Mouse (Mus musculus) CH12.LX (cell line): ENCODE measurements around the gene Arhgef3. TPM values are rescaled to one million over a fixed set of nuclear protein-coding genes. Genes with fewer than 3 reads are reported as not detected.

Source experiments
- DNase-seq: peaks from one replicate; pipeline ENCODE4 v3.0.0-alpha.2; 2013; ENCODE audit errors: extremely low read depth
- H3K27ac ChIP-seq: 2 replicates; pipeline ENCODE4 v1.5.1; 2012; ENCODE audit warnings: low read depth, mild to moderate bottlenecking, control low read depth, moderate library complexity; ENCODE audit not compliant: insufficient read depth
- H3K27me3 ChIP-seq: replicated peaks from 2 replicates; pipeline ENCODE3; 2012; ENCODE audit warnings: inconsistent platforms
- H3K36me3 ChIP-seq, 2 experiments: replicated peaks in 1 of 2; 2 replicates each; pipeline versions ENCODE3 to v1.6.1; 2012; ENCODE audit warnings: inconsistent platforms in 1 of 2, low read length in 1 of 2, mild to moderate bottlenecking in 1 of 2, mixed read lengths in 1 of 2, moderate library complexity in 1 of 2; ENCODE audit not compliant: control insufficient read depth in 1 of 2, insufficient read depth in 1 of 2
- H3K4me1 ChIP-seq, 2 experiments: 2 replicates each; pipeline ENCODE4 v1.6.1; 2012; ENCODE audit warnings: inconsistent platforms in 1 of 2, moderate library complexity in 1 of 2; ENCODE audit not compliant: insufficient read depth in 2 of 2, control insufficient read depth in 1 of 2
- H3K4me2 ChIP-seq: 2 replicates; pipeline ENCODE4 v1.6.1; 2012; ENCODE audit warnings: low read depth, mild to moderate bottlenecking, control low read depth; ENCODE audit not compliant: poor library complexity, insufficient read depth, severe bottlenecking
- H3K4me3 ChIP-seq, 3 experiments: fragments of 150-350 bp in 1 of 3; sonication (generic) in 1 of 3; replicated peaks in 1 of 3; 2 replicates each; pipeline versions ENCODE3 to v1.5.1; 2011 to 2012; ENCODE audit warnings: low read depth in 2 of 3, low read length in 2 of 3, mild to moderate bottlenecking in 2 of 3, moderate library complexity in 2 of 3, control low read depth in 1 of 3, improper control_type of control experiment in 1 of 3, inconsistent platforms in 1 of 3, mixed read lengths in 1 of 3; ENCODE audit not compliant: poor library complexity in 1 of 3
- H3K79me2 ChIP-seq: replicated peaks from 2 replicates; pipeline ENCODE4 v1.6.1; 2012; ENCODE audit warnings: mild to moderate bottlenecking, moderate library complexity; ENCODE audit not compliant: control insufficient read depth, poor library complexity, insufficient read depth, severe bottlenecking; ENCODE audit errors: extremely low read depth
- H3K9ac ChIP-seq: 2 replicates; pipeline ENCODE4 v1.6.1; 2012; ENCODE audit warnings: low read depth, mild to moderate bottlenecking, control low read depth, moderate library complexity; ENCODE audit not compliant: insufficient read depth
- H3K9me3 ChIP-seq: replicated peaks from 2 replicates; pipeline ENCODE3; 2012; ENCODE audit warnings: low read length, inconsistent platforms, mixed read lengths
- CHD2 ChIP-seq: IDR thresholded peaks from 2 replicates; pipeline ENCODE4 v1.6.1; 2011; ENCODE audit warnings: low read length, improper control_type of control experiment
- E2F4 ChIP-seq: IDR thresholded peaks from 2 replicates; pipeline ENCODE4 v1.6.1; 2011; ENCODE audit warnings: low read depth, low read length, improper control_type of control experiment; ENCODE audit not compliant: insufficient replicate concordance
- ELF1 ChIP-seq: IDR thresholded peaks from 2 replicates; pipeline ENCODE4 v1.6.1; 2014; ENCODE audit warnings: low read depth, mild to moderate bottlenecking, inconsistent platforms, low read length, improper control_type of control experiment
- ETS1 ChIP-seq: conservative IDR thresholded peaks from 2 replicates; pipeline ENCODE4 v1.6.1; 2012; ENCODE audit warnings: low read depth, mild to moderate bottlenecking, inconsistent platforms, low read length, improper control_type of control experiment, moderate library complexity
- HCFC1 ChIP-seq: IDR thresholded peaks from 2 replicates; pipeline ENCODE4 v1.6.1; 2012; ENCODE audit warnings: low read depth, mild to moderate bottlenecking, inconsistent platforms, low read length, improper control_type of control experiment
- IRF4 ChIP-seq: IDR thresholded peaks from 2 replicates; pipeline ENCODE4 v1.6.1; 2014; ENCODE audit warnings: low read depth, mild to moderate bottlenecking, inconsistent platforms, low read length, improper control_type of control experiment
- JUN ChIP-seq: IDR thresholded peaks from 2 replicates; pipeline ENCODE4 v1.6.1; 2011; ENCODE audit warnings: low read depth, mild to moderate bottlenecking, low read length, improper control_type of control experiment, moderate library complexity; ENCODE audit not compliant: insufficient read depth
- JUND ChIP-seq: conservative IDR thresholded peaks from 2 replicates; pipeline ENCODE4 v1.6.1; 2011; ENCODE audit warnings: low read depth, low read length, improper control_type of control experiment
- KAT2A ChIP-seq: IDR thresholded peaks from 2 replicates; pipeline ENCODE4 v1.6.1; 2012; ENCODE audit warnings: low read length, improper control_type of control experiment, inconsistent platforms; ENCODE audit not compliant: insufficient replicate concordance
- MAZ ChIP-seq: IDR thresholded peaks from 2 replicates; pipeline ENCODE4 v1.6.1; 2012; ENCODE audit warnings: low read depth, mild to moderate bottlenecking, inconsistent platforms, low read length, improper control_type of control experiment, moderate library complexity
- MYC ChIP-seq: IDR thresholded peaks from 2 replicates; pipeline ENCODE4 v1.6.1; 2011; ENCODE audit warnings: low read depth, mild to moderate bottlenecking, improper control_type of control experiment, low read length
- POLR2A ChIP-seq: IDR thresholded peaks from 2 replicates; pipeline ENCODE4 v1.6.1; 2011; ENCODE audit warnings: low read depth, mild to moderate bottlenecking, improper control_type of control experiment, low read length
- POLR2AphosphoS2 ChIP-seq: IDR thresholded peaks from 2 replicates; pipeline ENCODE4 v1.6.1; 2011; ENCODE audit warnings: low read depth, low read length, improper control_type of control experiment
- RAD21 ChIP-seq: IDR thresholded peaks from 2 replicates; pipeline ENCODE4 v1.6.1; 2011; ENCODE audit warnings: low read depth, mild to moderate bottlenecking, low read length, improper control_type of control experiment, moderate library complexity
- SIN3A ChIP-seq: IDR thresholded peaks from 2 replicates; pipeline ENCODE4 v1.6.1; 2012; ENCODE audit warnings: low read length, improper control_type of control experiment, inconsistent platforms
- TCF12 ChIP-seq: IDR thresholded peaks from 2 replicates; pipeline ENCODE4 v1.6.1; 2014; ENCODE audit warnings: low read depth, mild to moderate bottlenecking, inconsistent platforms, low read length, improper control_type of control experiment
- UBTF ChIP-seq: IDR thresholded peaks from 2 replicates; pipeline ENCODE4 v1.6.1; 2012; ENCODE audit warnings: low read depth, mild to moderate bottlenecking, inconsistent platforms, low read length, improper control_type of control experiment, moderate library complexity
- USF2 ChIP-seq: conservative IDR thresholded peaks from 2 replicates; pipeline ENCODE4 v1.6.1; 2011; ENCODE audit warnings: low read depth, low read length, improper control_type of control experiment
- ZC3H11A ChIP-seq: IDR thresholded peaks from 2 replicates; pipeline ENCODE4 v1.6.1; 2012; ENCODE audit warnings: low read depth, mild to moderate bottlenecking, inconsistent platforms, low read length, improper control_type of control experiment
- ZNF384 ChIP-seq: IDR thresholded peaks from 2 replicates; pipeline ENCODE4 v1.6.1; 2012; ENCODE audit warnings: low read depth, low read length, improper control_type of control experiment, inconsistent platforms
- dilution Hi-C: fragments of 300-500 bp; cut with MboI; formaldehyde crosslinking; loops from 2 replicates; pipeline ENCODE4 v1.14.3; 2020; ENCODE audit warnings: low sequenced_read_pairs; ENCODE audit not compliant: extremely low pct_unique_long_range_greater_than_20kb, extremely low pct_ligation_motif_present
- in situ Hi-C: fragments of 300-500 bp; cut with MboI; formaldehyde crosslinking; loops from 3 replicates; pipeline ENCODE4 v1.14.3; 2019; ENCODE audit warnings: low sequenced_read_pairs, low pct_ligation_motif_present, low pct_unique_long_range_greater_than_20kb, mixed read lengths
- polyA plus RNA-seq: library from polyadenylated mRNA; unstranded; fragments of >175 nt; gene quantifications from 2 replicates; pipeline ENCODE4 v1.2.1, GENCODE M21; 2012; ENCODE audit warnings: low read depth; ENCODE audit not compliant: insufficient read length
- total RNA-seq, 2 experiments: library from RNA; depleted of rRNA; stranded (reverse); fragments of 300-350 nt in 1 of 2; fragments of >200 nt in 1 of 2; gene quantifications; 2 replicates each; pipeline ENCODE4 v1.2.3; 2012 to 2014

Arhgef3 gene
- total and polyA plus RNA-seq, 3 experiments = 0.51 to 0.64 (median 0.62) TPM

GRCm38 (mm10) chr14:27242253-27242652 lies 127.6 kb downstream of the Arhgef3 start:
- DNase-seq = no peak
- no peak overlapping the region for H3K4me3 ChIP-seq
- no peaks in the 10 kb centered on the region for H3K27me3 ChIP-seq
- dilution Hi-C loops = no loop called here
- no peak overlapping the region for H3K4me2 ChIP-seq
- H3K9me3 ChIP-seq = no peaks in the 10 kb centered on the region
- no peak for TF ChIP-seq KAT2A
- TF ChIP-seq ELF1 = no peak
- no peak for TF ChIP-seq E2F4
- TF ChIP-seq CHD2 = no peak
- H3K36me3 ChIP-seq = no peaks in the 10 kb centered on the region
- no peak overlapping the region for H3K9ac ChIP-seq
- no peak overlapping the region for H3K27ac ChIP-seq
- no peaks in the 10 kb centered on the region for H3K79me2 ChIP-seq
- H3K4me1 ChIP-seq = peaks cover 2 to 9% of the 10 kb centered on the region in 2 experiments; a peak in 3 of 4 replicates
- in situ Hi-C loops = no loop called here

DNA sequence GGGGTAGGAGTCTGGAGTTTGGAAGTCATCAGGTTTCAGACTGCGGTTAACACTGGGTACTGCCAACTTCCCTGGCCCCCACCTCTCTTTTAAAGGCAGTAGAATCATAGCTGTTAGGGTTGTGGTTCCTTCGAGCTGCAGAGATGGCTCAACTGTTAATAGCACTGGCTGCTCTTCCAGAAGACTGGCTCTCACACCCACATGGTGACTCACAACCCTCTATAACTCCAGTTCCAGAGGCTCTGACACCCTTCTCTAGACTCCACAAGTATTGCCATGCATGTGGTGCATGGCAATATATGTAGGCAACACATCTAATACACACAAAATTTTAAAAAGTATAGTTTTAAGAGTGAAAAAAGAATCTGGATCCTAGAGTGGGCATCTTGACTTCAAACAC lies 128.1 kb downstream of the Arhgef3 start:
- Histone ChIP-seq H3K4me2 (no peak overlapping the region), H3K9me3 (no peaks in the 10 kb centered on the region), H3K36me3 (no peaks in the 10 kb centered on the region), H3K4me3 (no peak overlapping the region), H3K27ac (no peak overlapping the region), H3K4me1 (peaks cover 2 to 4% of the 10 kb centered on the region in 2 experiments; a peak in 3 of 4 replicates), H3K9ac (no peak overlapping the region), H3K79me2 (no peaks in the 10 kb centered on the region), H3K27me3 (no peaks in the 10 kb centered on the region)
- DNase-seq = no peak
- in situ Hi-C loops (no loop called here), dilution Hi-C loops (no loop called here)
- TF ChIP-seq UBTF = no peak
- no peak for TF ChIP-seq USF2
- no peak for TF ChIP-seq MAZ
- no peak for TF ChIP-seq ZC3H11A
- TF ChIP-seq RAD21 = no peak
- TF ChIP-seq POLR2AphosphoS2 = no peak
- no peak for TF ChIP-seq IRF4

DNA sequence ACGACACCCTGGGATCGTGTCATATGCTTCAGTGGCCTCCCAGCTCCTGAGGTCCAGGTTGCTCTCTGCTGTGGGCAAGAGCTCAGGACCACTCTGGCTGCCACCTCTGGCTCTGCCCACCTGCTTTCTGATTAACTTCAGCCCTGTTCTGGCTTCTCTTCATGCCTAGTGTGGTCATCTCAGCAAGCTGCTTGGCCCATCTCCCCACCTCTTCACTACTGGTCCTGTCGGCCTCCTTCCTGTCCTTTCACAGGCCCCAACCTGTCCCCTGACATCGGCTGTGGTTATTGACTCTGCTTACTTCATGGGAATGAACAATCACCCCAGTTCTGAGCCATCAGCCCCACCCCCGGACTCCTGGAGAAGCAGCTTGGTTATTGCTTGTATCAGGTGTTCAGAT lies 128.9 kb downstream of the Arhgef3 start:
- Histone ChIP-seq H3K4me2 (no peak overlapping the region), H3K36me3 (no peaks in the 10 kb centered on the region), H3K4me3 (no peak overlapping the region), H3K27me3 (no peaks in the 10 kb centered on the region), H3K9me3 (no peaks in the 10 kb centered on the region), H3K4me1 (no peaks in the 10 kb centered on the region), H3K79me2 (no peaks in the 10 kb centered on the region), H3K27ac (no peak overlapping the region), H3K9ac (no peak overlapping the region)
- in situ Hi-C loops = no loop called here
- dilution Hi-C loops = no loop called here
- DNase-seq = no peak
- no peak for TF ChIP-seq JUND
- TF ChIP-seq IRF4 = no peak
- TF ChIP-seq SIN3A = no peak
- no peak for TF ChIP-seq HCFC1
- TF ChIP-seq ETS1 = no peak
- TF ChIP-seq TCF12 = no peak
- TF ChIP-seq KAT2A = no peak
- no peak for TF ChIP-seq JUN
- TF ChIP-seq MYC = no peak
- TF ChIP-seq ZC3H11A = no peak
- no peak for TF ChIP-seq POLR2AphosphoS2
- no peak for TF ChIP-seq ZNF384
- no peak for TF ChIP-seq POLR2A
